Mouse (Mus musculus) limb, embryonic 13.5 days (tissue): ENCODE measurements around the gene Cyp2c23. TPM values are rescaled to one million over a fixed set of nuclear protein-coding genes. Genes with fewer than 3 reads are reported as not detected.

Experiments
- ATAC-seq: fragments of 200-750 bp; cut with Nextera tagmentation; 2 replicates; pipeline ENCODE4 v1.8.0; 2017; ENCODE audit warnings: low read depth, moderate number of reproducible peaks, moderate TSS enrichment; ENCODE audit not compliant: low FRiP score
- H3K27ac ChIP-seq: fragments of 300-500 bp; sonication (generic); 2 replicates; pipeline ENCODE4 v1.5.1; 2015; ENCODE audit warnings: inconsistent platforms, mild to moderate bottlenecking, moderate library complexity
- H3K27me3 ChIP-seq: fragments of 300-500 bp; sonication (generic); 2 replicates; pipeline ENCODE4 v1.6.1; 2015; ENCODE audit warnings: mild to moderate bottlenecking, inconsistent platforms
- H3K36me3 ChIP-seq: fragments of 300-500 bp; sonication (generic); 2 replicates; pipeline ENCODE4 v1.6.1; 2015; ENCODE audit warnings: inconsistent platforms, mild to moderate bottlenecking, moderate library complexity
- H3K4me1 ChIP-seq: fragments of 300-500 bp; sonication (generic); 2 replicates; pipeline ENCODE4 v1.6.1; 2015; ENCODE audit warnings: inconsistent platforms
- H3K4me2 ChIP-seq: fragments of 300-500 bp; sonication (generic); replicated peaks from 2 replicates; pipeline ENCODE4 v1.6.1; 2015; ENCODE audit warnings: inconsistent platforms, mild to moderate bottlenecking, moderate library complexity
- H3K4me3 ChIP-seq: fragments of 300-500 bp; sonication (generic); 2 replicates; pipeline ENCODE4 v1.5.1; 2015; ENCODE audit warnings: moderate library complexity, mild to moderate bottlenecking, inconsistent platforms
- H3K9ac ChIP-seq: fragments of 300-500 bp; sonication (generic); 2 replicates; pipeline ENCODE4 v1.6.1; 2015; ENCODE audit warnings: mild to moderate bottlenecking, inconsistent platforms
- H3K9me3 ChIP-seq: fragments of 300-500 bp; sonication (generic); 2 replicates; pipeline ENCODE4 v1.6.1; 2016; ENCODE audit warnings: inconsistent platforms
- WGBS: fragments of 180-500 bp; shearing (Covaris S2); methylation state at CpG from one replicate; pipeline ENCODE4 v1.1.7; 2015; 5-methylcytosine and 5-hydroxymethylcytosine counted together
- polyA plus RNA-seq: library from polyadenylated mRNA; unstranded; fragments of >200 nt; fragmentation: Nextera tagmentation; extraction: Ambion mirVana; gene quantifications from 2 replicates; pipeline ENCODE4 v1.2.1, GENCODE M21; 2015

Gene Cyp2c23
- polyA plus RNA-seq: 0.14 and 0.15 TPM in 2 replicates

DNA sequence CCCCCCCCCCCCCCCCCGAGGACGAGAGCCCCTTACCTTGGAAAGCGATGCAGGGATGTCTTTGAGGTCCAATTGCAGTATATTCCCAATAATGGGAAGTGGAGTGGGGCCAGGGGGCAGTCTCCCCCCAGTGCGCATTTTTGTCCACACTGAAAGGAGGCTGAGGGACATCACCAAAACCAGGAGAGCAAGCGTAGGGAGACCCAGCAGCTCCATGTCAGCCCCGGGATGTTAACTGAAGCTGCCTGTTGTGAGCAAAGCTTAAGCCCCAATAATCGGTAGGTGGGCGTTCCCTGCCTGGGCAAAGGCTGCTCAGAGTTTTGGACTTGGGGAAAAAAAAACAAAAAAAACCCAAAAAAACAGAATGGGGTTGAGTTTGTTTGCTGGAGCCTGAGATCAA, at the start of gene Cyp2c23:
Gene Cyp2c23 (minus strand): TSS at position 237 of the 400 bp plus-strand sequence.
- Histone ChIP-seq H3K36me3 (peaks cover 15% of the 10 kb centered on the region), H3K9ac (no peak within 1 kb of the TSS), H3K4me1 (no peaks in the 10 kb centered on the region), H3K4me2 (no peak within 1 kb of the TSS), H3K9me3 (no peaks in the 10 kb centered on the region), H3K27ac (no peak within 1 kb of the TSS), H3K4me3 (no peak within 1 kb of the TSS), H3K27me3 (no peaks in the 10 kb centered on the region)
- WGBS: 74% methylated on average over 5 of the region's 8 CpGs
- ATAC-seq: no peak

DNA sequence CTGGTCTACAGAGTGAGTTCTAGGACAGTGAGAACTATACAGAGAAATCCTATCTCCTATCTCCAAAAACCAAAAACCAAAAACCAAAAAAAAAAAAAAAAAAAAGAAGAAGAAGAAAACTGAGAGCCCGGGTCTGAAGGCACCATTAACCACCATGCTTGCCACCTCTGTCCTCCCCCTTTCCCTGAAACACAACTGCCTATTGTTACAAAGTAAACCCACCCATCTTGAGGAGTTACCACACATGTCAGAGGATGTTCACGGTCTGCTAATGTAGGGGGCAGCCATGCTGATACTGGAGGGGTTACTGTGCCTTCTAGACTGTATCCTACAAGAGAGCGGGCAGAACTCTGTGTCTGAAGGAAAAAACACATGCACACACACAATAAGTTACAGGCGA, 48.0 kb upstream of the Cyp2c23 start:
- WGBS: 83% methylated on average over 4 of the region's 4 CpGs
- Histone ChIP-seq H3K4me2 (no peak overlapping the region), H3K27ac (no peak overlapping the region), H3K4me3 (no peak overlapping the region), H3K9ac (no peak overlapping the region), H3K9me3 (no peaks in the 10 kb centered on the region), H3K4me1 (peaks cover 5% of the 10 kb centered on the region), H3K36me3 (peaks cover 53% of the 10 kb centered on the region), H3K27me3 (no peaks in the 10 kb centered on the region)
- ATAC-seq: no peak

DNA sequence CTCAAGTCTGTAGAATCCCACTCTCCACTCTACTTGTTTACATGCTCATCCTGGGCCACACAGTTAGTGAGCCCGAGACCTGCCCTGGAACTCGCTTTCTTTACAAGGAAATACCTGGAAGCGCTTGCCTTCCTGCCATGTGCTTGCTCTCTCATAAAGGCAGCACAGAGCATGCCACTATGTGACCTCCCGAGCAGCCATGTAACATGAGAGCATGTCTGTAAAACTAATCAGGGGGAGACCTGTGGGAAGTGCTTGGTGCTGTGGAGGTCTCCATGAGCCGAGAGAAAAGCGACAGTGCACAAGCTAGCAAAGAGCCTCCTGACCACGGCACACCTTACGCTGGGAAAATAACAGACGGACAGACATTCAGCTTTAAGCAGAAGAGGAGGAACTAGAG, 47.4 kb upstream of the Cyp2c23 start:
- Histone ChIP-seq H3K4me2 (no peak overlapping the region), H3K4me3 (no peak overlapping the region), H3K4me1 (peaks cover 8% of the 10 kb centered on the region), H3K36me3 (peaks cover 50% of the 10 kb centered on the region), H3K9ac (no peak overlapping the region), H3K9me3 (no peaks in the 10 kb centered on the region), H3K27me3 (no peaks in the 10 kb centered on the region), H3K27ac (no peak overlapping the region)
- 28% methylated on average over 9 of the region's 9 CpGs for WGBS
- peak; percentile 72; the same call in 1 of the 2 replicates for ATAC-seq

DNA sequence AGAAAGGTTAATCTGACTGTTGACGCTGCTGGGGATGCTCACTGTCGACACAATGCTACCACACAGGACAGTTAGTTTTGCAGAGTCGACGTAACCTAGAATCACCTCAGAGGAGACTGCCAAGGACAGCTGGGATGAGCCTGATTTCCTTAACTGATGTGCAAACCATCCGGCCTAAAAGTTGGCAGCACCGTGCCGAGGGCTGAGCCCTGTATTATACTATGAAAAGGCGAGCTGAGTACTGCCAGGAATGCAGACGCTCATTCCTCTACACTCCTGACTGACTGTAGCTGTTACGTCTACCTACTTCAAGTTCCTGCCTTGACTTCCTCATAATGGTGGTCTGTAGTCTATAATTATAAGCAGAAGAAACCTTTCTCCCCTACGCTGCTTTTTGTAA, 46.0 kb upstream of the Cyp2c23 start:
- ATAC-seq: no peak
- Histone ChIP-seq H3K36me3 (peaks cover 43% of the 10 kb centered on the region), H3K9me3 (no peaks in the 10 kb centered on the region), H3K4me2 (no peak overlapping the region), H3K4me1 (peaks cover 14% of the 10 kb centered on the region), H3K27ac (no peak overlapping the region), H3K9ac (0 out of 2 replicates have a peak overlapping the region, but pooled peaks have one; percentile 19), H3K4me3 (no peak overlapping the region), H3K27me3 (no peaks in the 10 kb centered on the region)
- WGBS: 71% methylated on average over 11 of the region's 11 CpGs

- Histone ChIP-seq H3K27me3 (no peaks in the 10 kb centered on the region), H3K27ac (peak overlapping the region; percentile 22; the same call in 1 of the 2 replicates)
- WGBS: 47% methylated on average over 5 of the region's 5 CpGs
Measured at GRCm38 (mm10) chr19:44071166-44071565, 42.2 kb upstream of the Cyp2c23 start.

GRCm38 (mm10) chr19:44069914-44070232, 40.9 kb upstream of the Cyp2c23 start:
- peak overlapping the region; percentile 79 for H3K4me3 ChIP-seq
- WGBS: 13% methylated on average over 4 of the region's 4 CpGs
- peak overlapping the region; percentile 48; the same call in 1 of the 2 replicates for H3K27ac ChIP-seq
- H3K9ac ChIP-seq: peak overlapping the region; percentile 86
- peak overlapping the region; percentile 80 for H3K4me2 ChIP-seq
- peaks cover 32% of the 10 kb centered on the region for H3K4me1 ChIP-seq
- H3K27me3 ChIP-seq: no peaks in the 10 kb centered on the region
- no peak for ATAC-seq
- no peaks in the 10 kb centered on the region for H3K9me3 ChIP-seq
- H3K36me3 ChIP-seq: peaks cover 4% of the 10 kb centered on the region

More at GRCm38 (mm10) chr19:44071166-44071565, 42.2 kb upstream of the Cyp2c23 start:
- Histone ChIP-seq H3K9ac (no peak overlapping the region; the same call in 1 of the 2 replicates), H3K4me3 (no peak overlapping the region), H3K36me3 (peaks cover 14% of the 10 kb centered on the region), H3K9me3 (no peaks in the 10 kb centered on the region), H3K4me1 (peaks cover 32% of the 10 kb centered on the region), H3K4me2 (peak overlapping the region; percentile 19)
- peak; percentile 46; the same call in 1 of the 2 replicates for ATAC-seq

DNA sequence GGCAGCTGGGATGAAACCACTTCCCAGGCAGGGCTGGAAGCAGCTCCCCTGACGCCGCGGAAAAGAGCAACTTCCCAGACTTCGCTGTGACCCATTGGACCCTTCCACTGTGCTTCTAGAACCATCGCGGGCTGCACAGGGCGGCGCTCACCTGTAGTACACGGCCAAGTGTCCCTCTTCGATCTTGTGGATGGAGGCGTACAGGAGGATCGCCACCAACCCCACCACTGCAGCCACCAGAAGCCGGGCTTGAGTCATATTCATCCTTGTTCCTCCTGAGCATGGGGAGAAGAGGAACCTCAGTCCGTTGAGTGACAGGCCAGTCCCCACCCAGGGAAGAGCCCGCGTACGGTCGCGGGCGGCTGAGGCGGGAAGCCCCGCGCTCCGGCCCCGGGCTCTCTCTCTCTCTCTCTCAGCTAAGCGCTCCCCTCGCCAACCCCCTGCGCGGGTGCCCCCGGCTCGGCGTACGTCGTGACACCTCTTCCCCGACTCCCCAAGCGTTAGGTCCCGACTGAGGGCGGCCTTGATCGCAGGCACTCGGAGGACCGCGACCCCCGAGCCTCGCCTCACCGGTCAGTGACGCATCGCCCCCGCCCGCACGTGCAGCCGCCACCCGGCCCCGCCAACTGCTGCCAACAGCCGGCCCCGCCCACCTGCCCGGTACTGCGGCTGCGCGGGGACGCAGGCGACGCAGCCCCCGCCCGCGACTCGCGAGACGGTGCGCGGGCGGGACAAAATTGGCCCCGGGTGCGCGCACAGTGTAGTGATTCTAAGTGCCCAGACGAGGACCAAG, 40.3 kb upstream of the Cyp2c23 start, which contains the start of gene Erlin1:
Gene Erlin1 (minus strand): TSS at position 665 of the 793 bp plus-strand sequence.
- Histone ChIP-seq H3K4me2 (peak within 1 kb of the TSS; percentile 80), H3K4me3 (peak within 1 kb of the TSS; percentile 79), H3K36me3 (peaks cover 8% of the 10 kb centered on the region), H3K27ac (peak within 1 kb of the TSS; percentile 48; the same call in 1 of the 2 replicates), H3K4me1 (peaks cover 32% of the 10 kb centered on the region), H3K9me3 (no peaks in the 10 kb centered on the region), H3K27me3 (no peaks in the 10 kb centered on the region), H3K9ac (peak within 1 kb of the TSS; percentile 86)
- ATAC-seq: peak; percentile 92
- WGBS: under 1% methylated on average over 75 of the region's 75 CpGs

DNA sequence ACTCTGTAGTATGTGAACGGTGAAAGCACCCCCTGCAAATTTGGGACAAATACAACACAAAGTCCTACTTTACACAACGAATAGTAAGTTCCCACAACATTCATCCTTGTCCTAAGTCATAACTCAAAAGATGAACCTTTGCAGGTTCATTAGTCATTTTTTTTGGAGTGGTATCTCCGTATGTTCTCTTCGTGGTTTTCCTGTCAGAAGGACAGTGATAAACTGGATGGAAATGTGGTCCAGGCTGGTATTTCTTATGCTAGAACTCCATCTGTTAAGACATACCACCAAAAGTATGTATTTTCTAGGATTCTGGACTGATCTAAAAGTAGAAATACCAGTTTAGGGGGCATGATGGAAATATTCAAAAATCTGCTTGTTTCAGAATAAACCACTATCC, 39.2 kb upstream of the Cyp2c23 start:
- Histone ChIP-seq H3K36me3 (peaks cover 16% of the 10 kb centered on the region), H3K9ac (peak overlapping the region; percentile 86; the same call in 1 of the 2 replicates), H3K4me2 (peak overlapping the region; percentile 80), H3K4me3 (peak overlapping the region; percentile 79), H3K27ac (no peak overlapping the region), H3K27me3 (no peaks in the 10 kb centered on the region), H3K9me3 (no peaks in the 10 kb centered on the region), H3K4me1 (peaks cover 32% of the 10 kb centered on the region)
- ATAC-seq: no peak
- WGBS: 85% methylated on average over 4 of the region's 4 CpGs

- Histone ChIP-seq H3K4me1 (peaks cover 32% of the 10 kb centered on the region), H3K4me2 (peak overlapping the region; percentile 26), H3K27me3 (no peaks in the 10 kb centered on the region), H3K9ac (no peak overlapping the region), H3K9me3 (no peaks in the 10 kb centered on the region), H3K36me3 (peaks cover 21% of the 10 kb centered on the region), H3K27ac (no peak overlapping the region), H3K4me3 (no peak overlapping the region)
- no peak for ATAC-seq
- WGBS: 73% methylated on average over 9 of the region's 9 CpGs
Measured at GRCm38 (mm10) chr19:44067323-44068049, 38.5 kb upstream of the Cyp2c23 start.

- ATAC-seq: no peak
- Histone ChIP-seq H3K9ac (no peak overlapping the region), H3K36me3 (peaks cover 33% of the 10 kb centered on the region), H3K27me3 (no peaks in the 10 kb centered on the region), H3K27ac (no peak overlapping the region), H3K4me3 (no peak overlapping the region), H3K4me2 (no peak overlapping the region), H3K4me1 (peaks cover 23% of the 10 kb centered on the region), H3K9me3 (no peaks in the 10 kb centered on the region)
- WGBS: 95% methylated on average over 2 of the region's 2 CpGs
Measured at GRCm38 (mm10) chr19:44064734-44065133, 35.7 kb upstream of the Cyp2c23 start.

DNA sequence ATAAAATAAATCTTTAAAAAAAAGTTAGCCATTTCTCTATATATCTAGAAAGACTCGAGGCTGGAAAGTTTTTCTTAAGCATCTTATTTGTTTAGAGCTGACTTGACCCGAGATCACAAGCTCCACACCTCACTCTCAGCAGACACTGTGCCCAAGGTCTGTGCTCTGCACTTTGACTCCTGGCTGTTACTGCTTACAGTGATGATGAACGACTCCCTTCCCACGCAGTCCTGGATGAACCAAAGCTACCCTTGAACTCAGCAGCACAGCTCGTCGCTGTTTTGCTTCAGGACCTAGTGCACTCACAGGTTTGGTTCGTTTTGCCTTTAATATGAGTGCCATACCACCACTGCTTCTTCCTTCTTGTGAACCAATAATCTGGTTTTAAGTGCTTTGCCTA, 34.8 kb upstream of the Cyp2c23 start:
- no peak for ATAC-seq
- Histone ChIP-seq H3K27ac (no peak overlapping the region), H3K27me3 (no peaks in the 10 kb centered on the region), H3K36me3 (peaks cover 40% of the 10 kb centered on the region), H3K4me1 (peaks cover 22% of the 10 kb centered on the region), H3K9ac (no peak overlapping the region), H3K4me3 (no peak overlapping the region), H3K4me2 (no peak overlapping the region), H3K9me3 (no peaks in the 10 kb centered on the region)
- 89% methylated on average over 7 of the region's 7 CpGs for WGBS

DNA sequence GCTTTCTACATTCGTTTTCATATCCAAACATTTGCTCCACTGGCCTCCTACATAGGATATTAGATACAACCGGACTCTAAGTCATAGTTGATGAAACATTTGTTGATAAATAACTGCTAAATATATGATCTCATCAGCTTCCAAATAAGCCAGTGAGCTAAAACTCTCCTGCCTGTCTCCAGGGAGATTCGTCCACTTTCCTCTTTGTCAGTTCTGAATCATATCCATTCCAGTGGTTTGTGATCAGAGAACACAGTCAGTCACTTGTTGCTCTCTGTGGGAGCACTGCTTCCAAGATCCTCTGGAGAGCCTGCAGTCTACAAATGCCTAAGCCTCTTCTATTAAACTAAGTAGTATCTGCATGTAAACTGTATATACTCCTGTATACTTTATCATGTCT, 31.2 kb upstream of the Cyp2c23 start:
- Histone ChIP-seq H3K4me3 (no peak overlapping the region), H3K27ac (no peak overlapping the region), H3K9me3 (no peaks in the 10 kb centered on the region), H3K4me1 (no peaks in the 10 kb centered on the region), H3K36me3 (peaks cover 63% of the 10 kb centered on the region), H3K27me3 (no peaks in the 10 kb centered on the region), H3K9ac (no peak overlapping the region), H3K4me2 (no peak overlapping the region)
- 83% methylated on average over 3 of the region's 3 CpGs for WGBS
- ATAC-seq: no peak
